Mouse (Mus musculus): ENCODE results near the gene Klhdc8b.

DNA sequence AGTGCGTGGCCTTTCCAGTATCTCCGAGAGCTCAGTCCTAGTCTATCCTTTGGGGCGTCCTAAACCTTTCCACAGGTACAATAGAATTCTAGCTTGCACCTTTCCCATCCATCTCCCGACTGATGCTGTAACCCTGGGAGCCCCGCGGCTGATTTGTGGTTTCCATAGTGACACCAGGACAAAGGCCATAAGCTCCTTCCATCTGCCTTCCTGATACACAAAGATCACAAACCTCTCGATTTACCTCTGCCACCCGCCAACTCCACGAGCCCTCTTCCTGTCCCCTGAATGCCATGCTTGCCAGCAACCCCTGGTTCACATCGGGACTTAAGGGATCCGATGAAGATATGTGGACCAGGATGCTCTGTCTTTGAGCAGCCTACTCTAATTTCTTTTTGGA lies 17.9 kb upstream of the Klhdc8b start:
- no peak for TF ChIP-seq CTCF (IDR thresholded peaks at IDR 0.05; ENCODE audit: low read depth)
- TF ChIP-seq EP300 (optimal IDR thresholded peaks at IDR 0.05): no peak

All from stomach, postnatal 0 days (tissue).